Mouse (Mus musculus): ENCODE data around the gene Fam102a.

The Fam102a gene

DNA sequence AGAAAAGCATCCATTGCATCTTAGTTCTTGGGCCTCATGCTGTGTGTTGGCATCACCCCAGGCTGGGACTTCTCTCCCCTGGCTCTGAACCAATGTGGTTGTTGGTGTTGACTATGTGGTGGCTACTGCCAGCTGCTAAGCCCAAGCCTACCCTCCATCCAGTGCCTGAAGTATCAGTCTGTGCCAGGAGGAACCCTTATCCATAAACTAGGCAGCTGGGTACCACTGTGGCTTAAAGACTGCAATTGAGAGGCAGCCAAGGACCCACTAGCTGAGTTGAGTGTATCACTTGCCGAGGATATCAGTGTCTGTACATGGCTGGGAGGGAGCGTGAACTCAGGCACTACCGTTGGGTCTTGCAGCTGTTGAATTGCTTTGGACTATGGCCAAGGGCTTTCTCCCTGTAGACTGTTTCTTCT lies 7.9 kb downstream of the Fam102a start:
- peak; percentile 59 to 63 for DNase-seq (ENCODE audit: low spot score in 2 of 2)

DNA sequence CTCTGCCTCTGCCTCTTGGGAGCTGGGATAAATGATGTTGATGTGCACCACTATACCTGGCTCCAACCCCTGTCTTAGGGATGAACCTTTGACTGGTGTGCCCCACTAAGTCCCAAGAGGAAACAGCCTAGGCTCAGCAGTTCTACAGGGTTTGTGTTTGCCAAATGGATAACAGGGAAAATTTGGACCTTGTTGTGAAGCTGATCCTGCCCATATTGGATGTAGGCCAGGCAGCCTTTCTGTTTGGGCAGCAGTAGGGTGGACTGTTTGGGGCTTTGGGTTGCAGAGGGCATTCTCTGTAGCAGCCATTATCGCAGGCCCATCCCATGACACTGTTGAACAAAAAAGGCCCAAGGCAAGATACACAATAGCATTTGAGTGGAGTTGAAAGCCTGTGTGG lies 11.8 kb downstream of the Fam102a start:
- DNase-seq (ENCODE audit: low spot score in 2 of 2): no peak

DNA sequence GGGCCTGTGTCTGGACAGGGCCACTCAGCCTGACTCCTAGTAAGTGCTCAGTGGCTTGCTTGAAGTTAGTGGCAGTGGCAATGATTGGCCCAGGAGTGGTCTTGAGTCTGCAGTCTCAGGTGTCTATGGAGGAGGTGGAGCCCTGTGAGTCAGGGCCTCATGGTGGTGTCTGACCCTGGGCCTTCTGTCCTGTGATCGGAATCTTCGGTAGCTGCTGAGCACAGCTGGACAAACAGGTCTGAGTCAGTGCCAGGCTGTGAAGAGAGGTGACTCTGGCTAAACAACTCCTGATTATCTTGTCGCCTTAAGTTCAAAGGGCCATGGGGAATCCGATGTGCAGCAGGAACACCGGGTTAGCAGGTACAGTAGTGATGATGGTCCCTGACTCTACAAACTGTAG lies 12.2 kb downstream of the Fam102a start:
- DNase-seq (ENCODE audit: low spot score in 2 of 2): no peak

- DNase-seq (ENCODE audit: low spot score in 2 of 2): no peak
Measured at GRCm38 (mm10) chr2:32547964-32548739, 13.0 kb downstream of the Fam102a start.

DNA sequence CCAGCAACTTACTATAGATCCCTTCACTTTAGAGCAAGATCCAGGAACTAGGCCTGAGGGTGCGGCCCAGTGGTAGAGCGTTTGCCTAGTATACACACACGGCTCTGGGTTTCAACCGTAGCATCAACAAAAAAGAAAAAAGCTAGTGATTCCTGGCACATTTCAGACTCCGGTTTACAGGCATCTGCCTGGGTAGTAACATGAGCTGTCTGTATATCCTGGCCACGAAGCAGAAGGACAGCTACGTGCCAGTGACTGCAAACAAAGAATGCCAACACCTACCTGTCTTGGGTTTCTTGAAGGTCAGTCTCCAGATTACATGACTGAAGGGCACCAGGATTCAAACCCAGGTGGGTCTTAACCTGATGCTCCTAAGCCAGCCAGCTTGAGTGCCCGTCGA lies 14.0 kb downstream of the Fam102a start:
- no peak for DNase-seq (ENCODE audit: low spot score in 2 of 2)

DNA sequence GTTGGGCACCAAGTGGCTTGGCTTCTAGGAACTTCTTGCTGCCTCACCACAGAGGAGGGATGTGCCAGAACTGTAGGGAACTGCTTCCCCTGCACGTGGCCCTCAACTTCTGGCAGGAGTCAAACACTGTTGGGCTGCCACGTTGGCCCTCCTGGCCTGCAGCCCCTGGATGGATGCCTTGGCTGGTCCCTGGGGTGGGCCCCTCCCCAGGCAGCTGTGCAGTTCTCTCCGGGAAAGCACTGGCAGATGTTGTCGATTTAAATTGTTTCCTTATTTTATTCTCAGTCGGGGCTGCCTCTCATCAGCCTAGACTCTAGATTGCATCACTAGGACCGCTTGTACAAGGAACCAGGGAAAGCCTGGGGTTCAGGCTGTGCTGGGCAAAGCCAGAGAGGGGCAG lies 14.6 kb downstream of the Fam102a start:
- peak; percentile 43 to 52 for DNase-seq (ENCODE audit: low spot score in 2 of 2)

DNA sequence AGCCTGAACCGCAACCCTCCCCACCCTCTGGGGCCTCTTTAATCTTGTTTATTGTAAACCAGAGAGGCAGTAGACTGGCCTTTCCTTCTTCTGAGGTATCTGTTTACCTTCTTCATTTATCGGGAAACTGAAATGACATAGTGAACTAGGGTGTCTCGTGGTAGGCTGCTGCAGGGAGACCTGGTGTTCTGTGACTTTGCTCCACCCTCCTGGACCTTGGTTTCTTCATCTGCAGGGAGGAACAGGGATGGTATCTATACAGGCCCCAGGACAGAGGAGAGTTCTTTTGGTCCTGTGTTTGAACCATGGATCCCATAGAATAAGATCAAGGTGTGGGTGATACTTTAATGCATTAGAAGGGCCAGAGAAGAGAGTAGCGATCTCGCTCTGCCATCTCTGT lies 16.1 kb downstream of the Fam102a start:
- DNase-seq (ENCODE audit: low spot score in 2 of 2): no peak

GRCm38 (mm10) chr2:32553592-32554148 lies 18.5 kb downstream of the Fam102a start:
- no peak for DNase-seq (ENCODE audit: low spot score in 2 of 2)

DNA sequence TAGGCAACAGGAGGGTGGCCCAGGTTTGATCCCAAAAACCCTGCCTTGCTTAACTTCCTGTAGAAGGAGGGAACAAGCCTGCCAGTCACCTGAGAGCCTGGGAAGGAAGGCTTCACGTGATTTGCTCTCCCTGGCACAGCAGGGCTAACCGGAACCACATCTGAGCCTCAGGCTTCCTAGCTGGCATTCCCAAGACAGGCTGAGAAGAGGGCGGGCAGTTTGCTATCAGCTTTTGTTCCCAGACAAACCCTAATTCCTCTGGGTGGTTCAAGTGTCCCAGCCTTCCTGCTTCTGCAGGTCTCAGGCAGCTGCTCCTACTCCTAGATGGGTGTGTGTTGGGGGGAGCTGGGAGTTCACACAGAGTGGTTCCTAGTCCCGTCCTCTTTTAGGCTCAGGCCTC lies 20.4 kb downstream of the Fam102a start:
- DNase-seq (ENCODE audit: low spot score in 2 of 2): no peak

DNA sequence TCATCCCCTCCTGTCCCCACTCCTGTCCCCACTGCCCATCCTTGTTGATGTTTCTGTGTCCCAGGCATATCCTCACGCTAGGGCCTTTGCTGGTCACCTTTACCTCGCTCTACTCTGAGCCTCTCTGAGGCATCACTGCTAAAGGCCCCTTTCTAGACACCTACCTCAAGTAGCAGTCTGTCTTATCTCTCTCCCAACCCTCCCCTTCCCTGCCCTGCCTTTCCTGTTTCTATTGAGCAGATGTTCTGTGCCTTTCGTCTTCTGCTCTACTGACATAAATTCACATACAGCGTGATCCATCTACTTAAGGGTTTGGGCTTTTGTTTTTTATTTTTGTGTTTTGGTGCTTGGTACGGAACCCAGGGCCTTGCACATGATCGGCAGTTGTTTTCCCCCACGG lies 20.9 kb downstream of the Fam102a start:
- DNase-seq (ENCODE audit: low spot score in 2 of 2): no peak

DNA sequence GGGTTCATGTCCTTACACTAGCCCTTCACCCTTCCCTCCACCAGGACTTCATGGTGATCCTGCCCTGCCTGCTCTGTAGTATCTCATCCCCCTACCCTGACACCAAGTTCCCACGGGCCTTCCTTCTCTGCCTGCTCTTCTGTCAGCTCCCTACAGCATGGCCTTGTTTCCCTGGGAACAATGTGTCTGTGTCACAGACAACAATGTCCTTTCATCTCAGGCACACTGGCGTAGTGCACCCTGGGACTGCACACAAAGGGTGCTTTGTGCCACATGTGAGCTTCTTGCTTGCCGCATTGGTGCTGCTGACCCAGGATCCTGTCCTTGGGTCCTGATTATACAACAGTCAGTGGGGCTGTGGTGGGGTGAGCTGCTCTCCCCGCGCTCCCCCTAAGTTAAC lies 24.4 kb downstream of the Fam102a start:
- DNase-seq (ENCODE audit: low spot score in 2 of 2): peak; percentile 64 to 79

GRCm38 (mm10) chr2:32566536-32567063 lies 31.5 kb downstream of the Fam102a start:
- peak; percentile 62 to 76 for DNase-seq (ENCODE audit: low spot score in 2 of 2)

DNA sequence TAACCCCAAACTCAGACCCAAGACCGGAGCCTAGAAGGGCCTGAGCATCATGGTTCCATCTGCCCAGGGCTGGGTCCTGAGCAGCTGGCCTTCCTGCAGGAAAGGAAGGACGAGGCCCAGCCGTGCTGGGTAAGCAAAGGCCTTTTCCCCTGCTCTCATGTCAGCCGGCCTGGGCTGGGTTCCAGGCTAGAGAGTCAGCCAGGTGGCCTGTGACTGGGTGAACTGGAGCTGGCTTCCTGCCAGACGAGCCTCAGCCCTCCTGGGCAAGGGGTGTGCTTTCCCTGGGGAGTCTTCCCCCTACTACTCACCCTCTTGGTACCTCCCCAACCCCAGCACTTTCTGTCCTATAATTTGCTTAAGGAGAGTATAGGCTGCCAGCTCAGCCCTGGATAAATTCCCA lies 33.0 kb downstream of the Fam102a start:
- DNase-seq (ENCODE audit: low spot score in 2 of 2): no peak

GRCm38 (mm10) chr2:32568941-32569340 lies 33.8 kb downstream of the Fam102a start:
- DNase-seq (ENCODE audit: low spot score in 2 of 2): no peak

DNA sequence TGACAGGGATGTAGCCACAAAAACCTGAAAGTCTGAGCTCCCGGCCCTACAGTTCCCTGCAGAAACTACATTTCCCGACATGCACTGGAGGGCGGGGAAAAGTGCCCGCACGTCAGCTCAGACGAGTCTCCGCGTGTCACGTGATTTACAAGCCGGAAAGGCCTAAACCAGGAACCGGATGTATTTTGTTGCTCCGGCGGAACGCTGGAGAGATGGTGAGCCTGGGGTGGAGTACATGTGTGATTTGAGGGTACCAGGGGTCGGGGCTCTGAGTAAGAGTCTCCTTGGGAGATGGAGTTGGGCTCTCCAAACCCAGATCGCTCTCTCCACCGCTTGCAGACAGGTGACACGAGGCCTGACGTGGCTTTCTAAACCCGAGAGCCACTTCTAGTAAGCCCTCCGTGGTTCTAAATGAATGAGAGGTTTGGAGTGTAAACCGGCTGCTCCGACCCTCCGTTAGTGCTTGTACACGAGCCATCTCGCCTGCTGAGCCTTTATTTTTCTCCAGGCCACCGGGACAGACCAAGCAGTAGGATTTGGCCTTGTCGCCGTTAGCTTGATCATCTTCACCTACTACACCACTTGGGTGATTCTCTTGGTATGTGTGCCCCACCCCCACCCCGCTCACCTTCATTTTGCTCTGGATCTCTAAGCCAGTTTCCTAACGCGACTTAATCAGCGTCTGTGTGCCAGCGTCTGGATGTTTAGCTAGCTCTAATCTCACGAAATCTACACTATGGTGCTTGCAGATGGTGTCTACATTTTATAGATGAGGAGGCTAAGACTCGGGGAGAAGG lies 35.8 kb downstream of the Fam102a start, which contains the start of gene Dpm2:
Gene Dpm2 (plus strand): TSS at position 161 of the 797 bp plus-strand sequence.
- DNase-seq (ENCODE audit: low spot score in 2 of 2): peak; percentile 95 to 97

DNA sequence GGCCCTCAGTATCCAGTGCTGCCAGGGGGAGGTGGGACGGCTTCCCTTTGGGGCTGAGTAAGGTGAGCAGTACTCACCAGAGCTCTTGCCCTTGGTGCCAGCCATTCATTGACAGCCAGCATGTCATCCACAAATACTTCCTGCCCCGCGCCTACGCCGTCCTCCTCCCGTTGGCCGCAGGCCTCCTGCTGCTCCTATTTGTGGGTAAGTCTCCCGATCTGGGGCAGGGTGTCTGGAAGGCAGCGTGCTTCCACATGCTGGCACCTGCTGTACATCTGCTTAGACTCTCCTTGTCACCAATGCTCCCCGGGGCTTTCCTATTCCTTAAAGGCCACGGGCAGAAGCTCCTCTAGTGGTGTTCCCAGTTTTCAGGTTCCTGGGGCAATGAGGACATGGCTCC lies 37.1 kb downstream of the Fam102a start:
- no peak for DNase-seq (ENCODE audit: low spot score in 2 of 2)

- DNase-seq (ENCODE audit: low spot score in 2 of 2): no peak
Measured at GRCm38 (mm10) chr2:32574497-32574896, 39.4 kb downstream of the Fam102a start, which contains the start of gene Pip5kl1. TSS of gene Pip5kl1 (plus strand) at chr2:32574797.

DNA sequence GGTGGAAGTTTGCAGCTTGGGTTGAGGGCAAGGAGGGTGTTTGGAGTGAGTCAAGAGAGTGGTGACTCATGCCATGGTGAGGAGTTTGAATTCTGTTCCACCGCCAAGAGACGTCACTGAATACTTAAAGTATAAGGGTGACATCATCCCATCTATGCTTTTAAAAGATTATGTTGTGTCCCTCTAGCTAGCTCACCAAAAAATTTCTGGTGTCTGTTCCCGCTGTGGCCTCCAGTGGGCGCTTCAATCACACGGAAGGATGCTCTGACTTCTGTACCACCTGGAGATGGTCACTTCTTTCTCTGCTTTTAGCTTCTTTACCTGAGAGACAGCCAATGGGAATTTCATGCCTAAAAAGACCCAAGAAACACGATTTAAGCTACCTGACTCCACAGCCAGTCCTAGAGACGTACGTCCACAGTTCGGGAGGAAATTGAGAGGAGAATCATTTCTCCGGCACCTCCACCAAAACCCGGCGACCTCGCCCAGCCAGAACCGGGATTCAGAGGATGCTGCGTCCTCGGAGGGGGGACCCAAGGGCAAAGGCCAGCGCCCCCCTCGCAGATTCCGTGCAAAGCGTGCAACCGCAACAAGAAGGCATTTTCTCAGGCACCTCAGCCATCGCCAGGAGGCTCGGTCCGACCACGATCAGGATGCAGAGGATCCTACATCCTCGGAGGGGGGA lies 39.9 kb downstream of the Fam102a start:
- peak; percentile 83 to 84 for DNase-seq (ENCODE audit: low spot score in 2 of 2)

DNA sequence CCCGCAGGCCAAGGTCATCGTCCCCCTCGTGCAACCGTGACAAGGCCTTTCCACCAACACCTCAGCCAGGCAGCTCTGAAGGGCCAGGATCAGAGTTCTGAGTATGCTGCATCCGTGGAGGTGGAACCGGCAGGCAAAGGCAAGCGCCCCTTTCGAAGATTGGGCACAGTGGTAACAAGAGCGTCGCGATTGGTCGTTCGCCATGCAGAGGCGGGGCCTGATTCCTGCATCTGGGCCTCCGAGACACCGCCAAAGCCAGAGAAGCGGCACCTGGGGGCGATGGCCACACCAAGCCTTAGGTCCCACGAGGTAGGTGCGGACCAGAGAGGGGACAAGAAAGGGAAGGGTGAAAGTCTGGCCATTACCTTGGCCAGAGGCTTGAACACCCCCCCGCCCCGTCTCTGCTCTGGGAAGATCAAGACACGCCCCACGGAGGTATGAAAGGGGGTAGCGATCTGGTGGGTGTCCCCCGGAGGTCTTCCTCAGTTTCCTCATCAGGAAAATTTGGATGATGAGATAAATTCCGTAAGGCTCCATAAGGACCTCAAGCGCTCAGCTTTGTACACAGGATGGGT lies 40.5 kb downstream of the Fam102a start, which contains the start of gene 9430097D07Rik:
Gene 9430097D07Rik (minus strand): TSS at position 99 of the 575 bp plus-strand sequence.
- DNase-seq (ENCODE audit: low spot score in 2 of 2): peak; percentile 88 to 89

GRCm38 (mm10) chr2:32576532-32576931 lies 41.4 kb downstream of the Fam102a start:
- no peak for DNase-seq (ENCODE audit: low spot score in 2 of 2)

Measured in right cerebral cortex, postnatal 10 days (tissue).